Mouse (Mus musculus) hindbrain, postnatal 0 days (tissue): ENCODE results near the gene Gm11020. TPM values are rescaled to one million over a fixed set of nuclear protein-coding genes. Genes with fewer than 3 reads are reported as not detected.
"Not testable (repeated sequence)": the region's sequence is repeated elsewhere in the genome, so short reads cannot be mapped to it uniquely, and the experiment has no call there.

Experiments
- ATAC-seq: fragments of 200-750 bp; cut with Nextera tagmentation; 2 replicates; pipeline ENCODE4 v1.8.0; 2017; ENCODE audit warnings: mild to moderate bottlenecking, moderate TSS enrichment, moderate library complexity
- DNase-seq: peaks from one replicate; pipeline ENCODE4 v3.0.0-alpha.2; 2015; ENCODE audit warnings: low spot score
- H3K27ac ChIP-seq: fragments of 300-500 bp; sonication (generic); 2 replicates; pipeline ENCODE4 v1.5.1; 2014; ENCODE audit warnings: mild to moderate bottlenecking
- H3K27me3 ChIP-seq: fragments of 300-500 bp; sonication (generic); 2 replicates; pipeline ENCODE4 v1.6.1; 2014; ENCODE audit warnings: low read length, mixed read lengths; ENCODE audit not compliant: insufficient read depth
- H3K36me3 ChIP-seq: fragments of 300-500 bp; sonication (generic); 2 replicates; pipeline ENCODE4 v1.6.1; 2014; ENCODE audit warnings: low read length, mixed read lengths; ENCODE audit not compliant: insufficient read depth
- H3K4me1 ChIP-seq: fragments of 300-500 bp; sonication (generic); 2 replicates; pipeline ENCODE4 v1.6.1; 2014; ENCODE audit warnings: antibody characterized with exemption, low read length, mixed read lengths; ENCODE audit not compliant: insufficient read depth
- H3K4me2 ChIP-seq: fragments of 300-500 bp; sonication (generic); 2 replicates; pipeline ENCODE4 v1.6.1; 2014; ENCODE audit warnings: low read depth, mild to moderate bottlenecking, low read length, moderate library complexity, mixed read lengths
- H3K4me3 ChIP-seq: fragments of 300-500 bp; sonication (generic); 2 replicates; pipeline ENCODE4 v1.5.1; 2014; ENCODE audit warnings: low read length
- H3K9ac ChIP-seq: fragments of 300-500 bp; sonication (generic); replicated peaks from 2 replicates; pipeline ENCODE4 v1.6.1; 2014; ENCODE audit warnings: mild to moderate bottlenecking, low read length, moderate library complexity, mixed read lengths
- H3K9me3 ChIP-seq: fragments of 300-500 bp; sonication (generic); 2 replicates; pipeline ENCODE4 v1.6.1; 2016; ENCODE audit warnings: low read length, mixed read lengths
- CTCF ChIP-seq: IDR thresholded peaks from 2 replicates; pipeline ENCODE4 v1.5.1; 2016; ENCODE audit warnings: antibody characterized with exemption, control low read depth, low read depth
- WGBS: fragments of 180-500 bp; shearing (Covaris S2); extraction: QIAGEN DNeasy Blood & Tissue Kit; methylation state at CpG from one replicate; pipeline ENCODE4 v1.1.7; 2014; 5-methylcytosine and 5-hydroxymethylcytosine counted together
- polyA plus RNA-seq: library from polyadenylated mRNA; unstranded; fragments of >200 nt; fragmentation: Nextera tagmentation; extraction: Ambion mirVana; gene quantifications from 2 replicates; pipeline ENCODE4 v1.2.1, GENCODE M21; 2015
- total RNA-seq: library from RNA; depleted of rRNA; stranded (reverse); fragments of >200 nt; gene quantifications from 2 replicates; pipeline ENCODE4 v1.2.3, GENCODE M21; 2014

The Gm11020 gene
- total and polyA plus RNA-seq, 2 experiments from 2014 or later: not detected

DNA sequence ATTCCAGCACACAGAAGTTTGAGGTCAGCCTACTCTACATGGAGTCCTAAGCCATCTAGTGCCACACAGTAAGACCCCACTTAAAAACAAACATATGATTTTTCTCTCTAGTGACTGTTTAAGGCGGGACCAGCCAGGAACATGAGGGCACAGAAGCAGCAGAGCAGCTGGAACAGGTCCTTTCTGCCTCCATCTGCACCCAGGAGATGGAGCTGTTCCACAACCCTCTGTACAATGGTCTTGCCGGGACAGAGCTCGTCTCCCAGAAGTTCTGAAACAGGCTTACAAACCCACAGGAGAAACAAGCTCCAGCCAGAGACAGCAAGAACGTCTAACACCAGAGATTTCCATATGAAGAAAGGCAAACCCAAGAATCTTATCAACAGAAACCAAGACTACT is 8.1 kb upstream of the Gm11020 start:
- no peak overlapping the region for H3K27ac ChIP-seq
- no peaks in the 10 kb centered on the region for H3K27me3 ChIP-seq
- H3K36me3 ChIP-seq: no peaks in the 10 kb centered on the region
- peak; percentile 39 for TF ChIP-seq CTCF
- H3K4me2 ChIP-seq: no peak overlapping the region
- H3K4me1 ChIP-seq: no peaks in the 10 kb centered on the region
- no peak overlapping the region for H3K9ac ChIP-seq
- ATAC-seq (no peak), DNase-seq (peak; percentile 5)
- no peak overlapping the region for H3K4me3 ChIP-seq
- 62% methylated on average over 4 of the region's 4 CpGs for WGBS
- no peaks in the 10 kb centered on the region for H3K9me3 ChIP-seq

GRCm38 (mm10) chr8:104321930-104322329 is 563 bp downstream of the Gm11020 start, which contains the start of gene Cmtm2b:
TSS of gene Cmtm2b (plus strand) at chr8:104322230.
- H3K4me1 ChIP-seq, ATAC-seq, H3K27ac ChIP-seq, H3K4me3 ChIP-seq, DNase-seq, H3K27me3 ChIP-seq, H3K36me3 ChIP-seq, H3K9ac ChIP-seq, H3K9me3 ChIP-seq, H3K4me2 ChIP-seq: not testable (repeated sequence)
- WGBS: 94% methylated on average over 12 of the region's 12 CpGs

DNA sequence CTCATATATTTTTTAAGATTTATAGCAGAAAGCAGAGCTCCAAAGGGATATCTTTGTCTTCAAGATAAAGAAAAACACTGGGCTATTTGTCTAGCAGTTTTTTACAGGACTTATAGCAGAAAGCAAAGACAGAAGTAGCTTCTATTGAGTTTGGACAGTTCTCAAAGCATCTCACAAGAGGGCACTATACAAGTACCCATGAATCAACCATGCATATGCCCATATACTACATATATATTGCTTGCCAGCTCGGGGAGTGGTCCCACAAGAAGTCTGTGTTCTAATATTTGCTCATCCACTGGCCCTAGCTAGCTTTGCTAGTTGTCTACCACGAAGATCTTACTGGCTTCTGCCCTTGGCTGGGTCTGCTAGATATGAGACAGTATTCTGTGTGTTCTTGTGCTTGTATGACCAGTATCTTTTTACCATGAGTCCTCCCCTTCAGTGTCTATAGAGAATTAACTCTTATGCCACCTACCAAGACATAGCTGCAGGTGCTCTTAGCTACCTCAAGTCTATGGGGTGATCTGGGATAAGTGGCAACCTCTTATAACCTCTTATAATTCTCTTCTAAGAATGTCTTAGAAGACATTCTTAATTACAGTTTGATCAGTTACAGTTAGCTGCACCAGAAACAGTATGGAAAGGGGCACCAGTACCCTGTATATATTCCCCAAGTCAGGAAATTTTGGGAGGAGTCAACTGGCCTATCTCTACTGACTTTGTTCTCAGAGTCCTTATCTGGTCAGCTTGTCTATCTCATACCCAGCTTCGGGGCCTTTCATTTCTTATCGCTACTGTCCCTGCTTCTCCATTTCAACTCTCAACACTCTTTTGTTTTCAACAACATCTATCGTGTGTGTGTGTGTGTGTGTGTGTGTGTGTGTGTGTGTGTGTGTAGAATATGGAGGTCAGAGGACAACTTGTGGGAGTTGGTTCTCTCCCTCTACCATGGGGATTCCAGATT is 11.6 kb downstream of the Gm11020 start:
- 78% methylated on average over 5 of the region's 5 CpGs for WGBS
- Histone ChIP-seq H3K27me3 (no peaks in the 10 kb centered on the region), H3K36me3 (no peaks in the 10 kb centered on the region), H3K27ac (no peak overlapping the region), H3K4me2 (no peak overlapping the region), H3K4me1 (no peaks in the 10 kb centered on the region), H3K9ac (no peak overlapping the region), H3K4me3 (no peak overlapping the region), H3K9me3 (no peaks in the 10 kb centered on the region)
- DNase-seq (no peak), ATAC-seq (no peak)
- TF ChIP-seq CTCF: no peak

DNA sequence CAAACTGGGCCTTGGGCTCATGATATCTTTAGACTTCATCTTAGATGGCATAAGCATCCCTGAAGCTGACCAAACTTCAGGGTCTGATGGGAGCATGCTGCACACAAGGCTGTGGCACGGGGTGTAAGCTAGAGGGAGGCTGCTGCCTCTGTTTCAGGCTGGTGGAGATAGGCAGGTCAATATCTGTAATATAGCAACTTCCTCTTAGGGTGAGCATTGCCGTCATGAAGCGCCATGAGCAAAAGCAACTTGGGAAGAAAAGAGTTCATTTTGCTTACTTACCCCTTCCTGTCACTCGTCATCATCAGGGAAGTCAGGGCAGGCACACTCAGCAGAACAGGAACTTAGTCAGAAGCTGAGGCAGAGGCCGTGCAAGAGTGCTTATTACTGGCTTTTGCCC is 12.4 kb downstream of the Gm11020 start:
- H3K27me3 ChIP-seq: no peaks in the 10 kb centered on the region
- no peak overlapping the region for H3K9ac ChIP-seq
- H3K4me2 ChIP-seq: no peak overlapping the region
- no peaks in the 10 kb centered on the region for H3K9me3 ChIP-seq
- 78% methylated on average over 5 of the region's 5 CpGs for WGBS
- no peaks in the 10 kb centered on the region for H3K4me1 ChIP-seq
- DNase-seq: no peak
- H3K4me3 ChIP-seq: no peak overlapping the region
- no peak for ATAC-seq
- no peak for TF ChIP-seq CTCF
- no peak overlapping the region for H3K27ac ChIP-seq
- no peaks in the 10 kb centered on the region for H3K36me3 ChIP-seq

DNA sequence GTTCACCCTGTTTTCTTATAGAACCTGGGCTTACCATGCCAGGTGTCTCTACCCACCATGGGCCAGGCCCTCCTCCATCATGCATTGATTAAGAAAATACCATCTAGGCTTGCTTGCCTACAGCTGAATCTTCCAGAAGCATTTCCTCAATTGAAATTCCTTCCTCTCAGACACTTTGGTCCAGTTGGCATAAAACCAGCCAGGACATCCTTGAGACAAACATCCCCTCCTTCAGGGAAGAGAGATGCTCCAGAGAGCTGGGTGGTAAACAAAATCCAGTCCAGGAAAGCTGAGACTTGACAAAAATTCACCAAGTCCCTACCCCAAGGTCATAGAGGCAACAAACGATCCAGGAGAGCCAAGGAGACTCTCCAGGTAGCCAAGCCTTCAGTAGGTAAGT is 12.8 kb downstream of the Gm11020 start:
- Histone ChIP-seq H3K27ac (no peak overlapping the region), H3K27me3 (no peaks in the 10 kb centered on the region), H3K9ac (no peak overlapping the region), H3K4me1 (no peaks in the 10 kb centered on the region), H3K4me2 (no peak overlapping the region), H3K4me3 (no peak overlapping the region), H3K36me3 (no peaks in the 10 kb centered on the region), H3K9me3 (no peaks in the 10 kb centered on the region)
- no peak for DNase-seq
- 86% methylated on average over 1 of the region's 1 CpGs for WGBS
- ATAC-seq: no peak
- no peak for TF ChIP-seq CTCF

- H3K4me2 ChIP-seq: no peak overlapping the region
- H3K4me3 ChIP-seq: no peak overlapping the region
- H3K27ac ChIP-seq: no peak overlapping the region
- DNase-seq (no peak), ATAC-seq (no peak)
- no peaks in the 10 kb centered on the region for H3K4me1 ChIP-seq
- H3K9me3 ChIP-seq: no peaks in the 10 kb centered on the region
- TF ChIP-seq CTCF: no peak
- H3K36me3 ChIP-seq: no peaks in the 10 kb centered on the region
- no peak overlapping the region for H3K9ac ChIP-seq
- no peaks in the 10 kb centered on the region for H3K27me3 ChIP-seq
- 88% methylated on average over 1 of the region's 1 CpGs for WGBS
These were observed 15.4 kb downstream of the Gm11020 start for GRCm38 (mm10) chr8:104336806-104337205.

DNA sequence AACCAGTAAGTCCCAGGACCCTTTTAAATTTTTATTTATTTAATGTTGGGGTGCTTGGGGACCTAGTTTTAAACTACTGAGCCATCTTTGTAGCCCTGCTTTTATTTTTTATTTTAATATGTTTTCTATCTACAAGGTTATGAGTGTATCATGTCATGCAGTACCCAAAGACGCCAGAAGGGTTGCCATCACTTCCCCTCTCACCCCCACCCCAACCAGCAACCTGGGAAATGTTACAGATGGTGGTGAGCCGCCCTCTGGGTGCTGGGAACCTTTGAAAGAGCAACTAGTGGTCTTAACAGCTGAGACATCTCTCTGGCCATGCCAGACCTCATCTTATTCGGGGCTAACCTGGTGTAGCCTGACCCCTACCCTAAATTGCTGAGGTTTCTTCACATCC is 16.5 kb downstream of the Gm11020 start:
- DNase-seq (no peak), ATAC-seq (no peak)
- Histone ChIP-seq H3K4me1 (no peaks in the 10 kb centered on the region), H3K9ac (no peak overlapping the region), H3K4me2 (no peak overlapping the region), H3K4me3 (no peak overlapping the region), H3K27me3 (no peaks in the 10 kb centered on the region), H3K9me3 (no peaks in the 10 kb centered on the region), H3K27ac (no peak overlapping the region), H3K36me3 (no peaks in the 10 kb centered on the region)
- 58% methylated on average over 3 of the region's 3 CpGs for WGBS
- TF ChIP-seq CTCF: peak; percentile 37
